Mouse (Mus musculus): ENCODE data around the gene Xylt2. TPM values are rescaled to one million over a fixed set of nuclear protein-coding genes. Genes with fewer than 3 reads are reported as not detected.
A peak's percentile ranks its signal among the peaks of the same experiment; 100 is the strongest.

The Xylt2 gene
- polyA plus RNA-seq, 1 experiment from 2014 or later = 13.0 TPM

- Histone ChIP-seq H3K9me3 (ENCODE audit: control insufficient read depth, low read length) (no peaks in the 10 kb centered on the region), H3K9ac (ENCODE audit: low read depth, low read length) (peak overlapping the region; percentile 91), H3K4me2 (ENCODE audit: low read length) (peak overlapping the region; percentile 90), H3K27me3 (replicated peaks; ENCODE audit: control insufficient read depth, insufficient read depth, low read length) (no peaks in the 10 kb centered on the region), H3K4me1 (ENCODE audit: control insufficient read depth, insufficient read depth, low read depth, low read length) (peaks cover 6% of the 10 kb centered on the region), H3K27ac (ENCODE audit: low read depth, low read length) (peak overlapping the region; percentile 61), H3K4me3 (ENCODE audit: low read length) (peak overlapping the region; percentile 96), H3K36me3 (ENCODE audit: control insufficient read depth, insufficient read depth, low read length) (peaks cover 22% of the 10 kb centered on the region)
- 0 out of 2 replicates have a peak, but pooled peaks have one; percentile 53 for ATAC-seq
- WGBS = 11% methylated on average over 26 of the region's 26 CpGs
Measured at GRCm38 (mm10) chr11:94630199-94631011, 46.9 kb downstream of the Xylt2 start.

GRCm38 (mm10) chr11:94629884-94630198 lies 47.5 kb downstream of the Xylt2 start:
- Histone ChIP-seq H3K9me3 (ENCODE audit: control insufficient read depth, low read length) (no peaks in the 10 kb centered on the region), H3K4me2 (ENCODE audit: low read length) (peak overlapping the region; percentile 90), H3K27ac (ENCODE audit: low read depth, low read length) (peak overlapping the region; percentile 61), H3K36me3 (ENCODE audit: control insufficient read depth, insufficient read depth, low read length) (peaks cover 17% of the 10 kb centered on the region), H3K27me3 (replicated peaks; ENCODE audit: control insufficient read depth, insufficient read depth, low read length) (no peaks in the 10 kb centered on the region), H3K4me1 (ENCODE audit: control insufficient read depth, insufficient read depth, low read depth, low read length) (peaks cover 6% of the 10 kb centered on the region), H3K4me3 (ENCODE audit: low read length) (peak overlapping the region; percentile 96), H3K9ac (ENCODE audit: low read depth, low read length) (peak overlapping the region; percentile 91)
- WGBS = 0% methylated on average over 28 of the region's 28 CpGs
- peak; percentile 79 for ATAC-seq

GRCm38 (mm10) chr11:94629199-94629883 lies 48.0 kb downstream of the Xylt2 start, which contains the start of gene Lrrc59:
Gene Lrrc59, plus strand, starts transcription at chr11:94629767.
- peak; percentile 97 for ATAC-seq
- 7% methylated on average over 34 of the region's 41 CpGs for WGBS
- Histone ChIP-seq H3K4me3 (ENCODE audit: low read length) (peak within 1 kb of the TSS; percentile 96), H3K4me1 (ENCODE audit: control insufficient read depth, insufficient read depth, low read depth, low read length) (peaks cover 6% of the 10 kb centered on the region), H3K36me3 (ENCODE audit: control insufficient read depth, insufficient read depth, low read length) (peaks cover 12% of the 10 kb centered on the region), H3K27me3 (replicated peaks; ENCODE audit: control insufficient read depth, insufficient read depth, low read length) (no peaks in the 10 kb centered on the region), H3K9ac (ENCODE audit: low read depth, low read length) (peak within 1 kb of the TSS; percentile 91), H3K27ac (ENCODE audit: low read depth, low read length) (peak within 1 kb of the TSS; percentile 61), H3K9me3 (ENCODE audit: control insufficient read depth, low read length) (no peaks in the 10 kb centered on the region), H3K4me2 (ENCODE audit: low read length) (peak within 1 kb of the TSS; percentile 90)

- H3K27me3 ChIP-seq (replicated peaks; ENCODE audit: control insufficient read depth, insufficient read depth, low read length) = no peaks in the 10 kb centered on the region
- no peak overlapping the region for H3K4me2 ChIP-seq (ENCODE audit: low read length)
- H3K4me1 ChIP-seq (ENCODE audit: control insufficient read depth, insufficient read depth, low read depth, low read length) = no peaks in the 10 kb centered on the region
- ATAC-seq = no peak
- no peaks in the 10 kb centered on the region for H3K36me3 ChIP-seq (ENCODE audit: control insufficient read depth, insufficient read depth, low read length)
- no peaks in the 10 kb centered on the region for H3K9me3 ChIP-seq (ENCODE audit: control insufficient read depth, low read length)
- no peak overlapping the region for H3K9ac ChIP-seq (ENCODE audit: low read depth, low read length)
- H3K27ac ChIP-seq (ENCODE audit: low read depth, low read length) = no peak overlapping the region
- 83% methylated on average over 2 of the region's 2 CpGs for WGBS
- no peak overlapping the region for H3K4me3 ChIP-seq (ENCODE audit: low read length)
Measured at GRCm38 (mm10) chr11:94622162-94622561, 55.2 kb downstream of the Xylt2 start.

GRCm38 (mm10) chr11:94621458-94621852 lies 55.9 kb downstream of the Xylt2 start:
- H3K27me3 ChIP-seq (replicated peaks; ENCODE audit: control insufficient read depth, insufficient read depth, low read length) = no peaks in the 10 kb centered on the region
- H3K36me3 ChIP-seq (ENCODE audit: control insufficient read depth, insufficient read depth, low read length) = no peaks in the 10 kb centered on the region
- H3K27ac ChIP-seq (ENCODE audit: low read depth, low read length) = no peak overlapping the region
- no peak overlapping the region for H3K9ac ChIP-seq (ENCODE audit: low read depth, low read length)
- H3K4me2 ChIP-seq (ENCODE audit: low read length) = no peak overlapping the region
- H3K4me3 ChIP-seq (ENCODE audit: low read length) = no peak overlapping the region
- no peak for ATAC-seq
- no peaks in the 10 kb centered on the region for H3K4me1 ChIP-seq (ENCODE audit: control insufficient read depth, insufficient read depth, low read depth, low read length)
- no peaks in the 10 kb centered on the region for H3K9me3 ChIP-seq (ENCODE audit: control insufficient read depth, low read length)

- Histone ChIP-seq H3K36me3 (ENCODE audit: control insufficient read depth, insufficient read depth, low read length) (no peaks in the 10 kb centered on the region), H3K27ac (ENCODE audit: low read depth, low read length) (no peak overlapping the region), H3K27me3 (replicated peaks; ENCODE audit: control insufficient read depth, insufficient read depth, low read length) (no peaks in the 10 kb centered on the region), H3K4me3 (ENCODE audit: low read length) (no peak overlapping the region), H3K4me2 (ENCODE audit: low read length) (no peak overlapping the region), H3K9ac (ENCODE audit: low read depth, low read length) (no peak overlapping the region), H3K9me3 (ENCODE audit: control insufficient read depth, low read length) (no peaks in the 10 kb centered on the region), H3K4me1 (ENCODE audit: control insufficient read depth, insufficient read depth, low read depth, low read length) (no peaks in the 10 kb centered on the region)
- 45% methylated on average over 6 of the region's 6 CpGs for WGBS
- no peak for ATAC-seq
Measured at GRCm38 (mm10) chr11:94620766-94621457, 56.4 kb downstream of the Xylt2 start.

GRCm38 (mm10) chr11:94617646-94618045 lies 59.7 kb downstream of the Xylt2 start:
- no peaks in the 10 kb centered on the region for H3K27me3 ChIP-seq (replicated peaks; ENCODE audit: control insufficient read depth, insufficient read depth, low read length)
- H3K4me3 ChIP-seq (ENCODE audit: low read length) = no peak overlapping the region
- H3K36me3 ChIP-seq (ENCODE audit: control insufficient read depth, insufficient read depth, low read length) = no peaks in the 10 kb centered on the region
- no peak overlapping the region for H3K27ac ChIP-seq (ENCODE audit: low read depth, low read length)
- H3K9me3 ChIP-seq (ENCODE audit: control insufficient read depth, low read length) = no peaks in the 10 kb centered on the region
- no peak for ATAC-seq
- H3K9ac ChIP-seq (ENCODE audit: low read depth, low read length) = no peak overlapping the region
- no peak overlapping the region for H3K4me2 ChIP-seq (ENCODE audit: low read length)
- WGBS = 86% methylated on average over 2 of the region's 2 CpGs
- H3K4me1 ChIP-seq (ENCODE audit: control insufficient read depth, insufficient read depth, low read depth, low read length) = no peaks in the 10 kb centered on the region

GRCm38 (mm10) chr11:94615494-94615893 lies 61.8 kb downstream of the Xylt2 start:
- Histone ChIP-seq H3K9ac (ENCODE audit: low read depth, low read length) (no peak overlapping the region), H3K4me2 (ENCODE audit: low read length) (no peak overlapping the region), H3K27ac (ENCODE audit: low read depth, low read length) (no peak overlapping the region), H3K4me1 (ENCODE audit: control insufficient read depth, insufficient read depth, low read depth, low read length) (no peaks in the 10 kb centered on the region), H3K9me3 (ENCODE audit: control insufficient read depth, low read length) (no peaks in the 10 kb centered on the region), H3K27me3 (replicated peaks; ENCODE audit: control insufficient read depth, insufficient read depth, low read length) (no peaks in the 10 kb centered on the region), H3K4me3 (ENCODE audit: low read length) (no peak overlapping the region), H3K36me3 (ENCODE audit: control insufficient read depth, insufficient read depth, low read length) (no peaks in the 10 kb centered on the region)
- WGBS = 35% methylated on average over 4 of the region's 4 CpGs
- no peak for ATAC-seq

GRCm38 (mm10) chr11:94614603-94615002 lies 62.7 kb downstream of the Xylt2 start:
- no peak for ATAC-seq
- Histone ChIP-seq H3K4me3 (ENCODE audit: low read length) (no peak overlapping the region), H3K9me3 (ENCODE audit: control insufficient read depth, low read length) (no peaks in the 10 kb centered on the region), H3K4me1 (ENCODE audit: control insufficient read depth, insufficient read depth, low read depth, low read length) (no peaks in the 10 kb centered on the region), H3K36me3 (ENCODE audit: control insufficient read depth, insufficient read depth, low read length) (no peaks in the 10 kb centered on the region), H3K4me2 (ENCODE audit: low read length) (no peak overlapping the region), H3K9ac (ENCODE audit: low read depth, low read length) (no peak overlapping the region), H3K27ac (ENCODE audit: low read depth, low read length) (no peak overlapping the region), H3K27me3 (replicated peaks; ENCODE audit: control insufficient read depth, insufficient read depth, low read length) (no peaks in the 10 kb centered on the region)
- 78% methylated on average over 4 of the region's 4 CpGs for WGBS

All from hindbrain, embryonic 16.5 days (tissue).